Mouse (Mus musculus) heart, embryonic 12.5 days (tissue): ENCODE results near the gene Chpf. TPM values are rescaled to one million over a fixed set of nuclear protein-coding genes. Genes with fewer than 3 reads are reported as not detected.

Experiments
- ATAC-seq: fragments of 200-750 bp; cut with Nextera tagmentation; 2 replicates; pipeline ENCODE4 v1.8.0; 2017; ENCODE audit warnings: moderate TSS enrichment, moderate library complexity; ENCODE audit not compliant: insufficient number of reproducible peaks, low FRiP score
- H3K27ac ChIP-seq: fragments of 300-500 bp; sonication (generic); 2 replicates; pipeline ENCODE4 v1.5.1; 2016; ENCODE audit warnings: mild to moderate bottlenecking, moderate library complexity; ENCODE audit not compliant: poor library complexity, severe bottlenecking
- H3K27me3 ChIP-seq: fragments of 300-500 bp; sonication (generic); replicated peaks from 2 replicates; pipeline ENCODE4 v1.6.1; 2016; ENCODE audit warnings: mild to moderate bottlenecking, moderate library complexity
- H3K36me3 ChIP-seq: fragments of 300-500 bp; sonication (generic); 2 replicates; pipeline ENCODE4 v1.6.1; 2016; ENCODE audit warnings: mild to moderate bottlenecking, moderate library complexity
- H3K4me1 ChIP-seq: fragments of 300-500 bp; sonication (generic); replicated peaks from 2 replicates; pipeline ENCODE4 v1.6.1; 2016; ENCODE audit warnings: mild to moderate bottlenecking
- H3K4me2 ChIP-seq: fragments of 300-500 bp; sonication (generic); 2 replicates; pipeline ENCODE4 v1.6.1; 2016; ENCODE audit warnings: mild to moderate bottlenecking, moderate library complexity
- H3K4me3 ChIP-seq: fragments of 300-500 bp; sonication (generic); 2 replicates; pipeline ENCODE4 v1.5.1; 2016; ENCODE audit warnings: mild to moderate bottlenecking
- H3K9ac ChIP-seq: fragments of 300-500 bp; sonication (generic); 2 replicates; pipeline ENCODE4 v1.6.1; 2016; ENCODE audit warnings: mild to moderate bottlenecking, moderate library complexity
- H3K9me3 ChIP-seq: fragments of 300-500 bp; sonication (generic); replicated peaks from 2 replicates; pipeline ENCODE4 v1.6.1; 2016; ENCODE audit warnings: mild to moderate bottlenecking, moderate library complexity
- WGBS: fragments of 180-500 bp; shearing (Covaris S2); methylation state at CpG from one replicate; pipeline ENCODE4 v1.1.7; 2016; 5-methylcytosine and 5-hydroxymethylcytosine counted together
- polyA plus RNA-seq: library from polyadenylated mRNA; unstranded; fragments of >200 nt; fragmentation: Nextera tagmentation; extraction: Ambion mirVana; gene quantifications from 2 replicates; pipeline ENCODE4 v1.2.1, GENCODE M21; 2016

The Chpf gene
- polyA plus RNA-seq, 1 experiment from 2014 or later = 37.8 TPM

- H3K9ac ChIP-seq = no peak overlapping the region
- H3K4me3 ChIP-seq = no peak overlapping the region
- peaks cover 1% of the 10 kb centered on the region; the same call in 1 of the 2 replicates for H3K36me3 ChIP-seq
- no peak for ATAC-seq
- 40% methylated on average over 20 of the region's 20 CpGs for WGBS
- peak overlapping the region; percentile 99 for H3K27ac ChIP-seq
- no peaks in the 10 kb centered on the region for H3K27me3 ChIP-seq
- no peaks in the 10 kb centered on the region for H3K9me3 ChIP-seq
- H3K4me2 ChIP-seq = no peak overlapping the region; the same call in 1 of the 2 replicates
- peaks cover 62% of the 10 kb centered on the region for H3K4me1 ChIP-seq
Measured at GRCm38 (mm10) chr1:75509586-75509985, 30.5 kb upstream of the Chpf start.

DNA sequence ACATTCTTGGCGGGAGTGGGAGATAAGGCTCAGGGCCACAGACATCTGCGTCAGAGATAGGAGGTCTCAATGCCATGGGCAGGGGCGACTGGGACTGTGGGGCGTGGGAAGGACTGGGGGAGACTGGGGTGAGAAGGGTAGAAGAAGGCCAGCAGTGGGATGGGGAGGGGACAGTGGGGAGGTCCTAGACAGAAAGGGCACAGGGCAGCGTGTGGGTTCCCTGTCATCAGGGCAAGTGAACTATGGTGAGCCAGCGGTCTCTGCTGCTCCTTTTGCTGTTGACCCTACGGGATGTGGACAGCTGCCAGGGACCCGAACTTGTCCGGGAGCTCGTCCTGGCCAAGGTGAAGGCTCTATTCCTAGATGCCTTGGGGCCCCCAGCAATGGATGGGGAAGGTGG, 27.9 kb upstream of the Chpf start, which contains the start of gene Inha:
Gene Inha, plus strand, starts transcription at position 72 of the 400 bp plus-strand sequence.
- Histone ChIP-seq H3K9ac (peak within 1 kb of the TSS; percentile 96), H3K36me3 (peaks cover 23% of the 10 kb centered on the region), H3K4me2 (peak within 1 kb of the TSS; percentile 87), H3K4me3 (peak within 1 kb of the TSS; percentile 73), H3K9me3 (no peaks in the 10 kb centered on the region), H3K4me1 (peaks cover 69% of the 10 kb centered on the region), H3K27me3 (no peaks in the 10 kb centered on the region), H3K27ac (peak within 1 kb of the TSS; percentile 99)
- WGBS = 24% methylated on average over 10 of the region's 10 CpGs
- ATAC-seq = no peak

DNA sequence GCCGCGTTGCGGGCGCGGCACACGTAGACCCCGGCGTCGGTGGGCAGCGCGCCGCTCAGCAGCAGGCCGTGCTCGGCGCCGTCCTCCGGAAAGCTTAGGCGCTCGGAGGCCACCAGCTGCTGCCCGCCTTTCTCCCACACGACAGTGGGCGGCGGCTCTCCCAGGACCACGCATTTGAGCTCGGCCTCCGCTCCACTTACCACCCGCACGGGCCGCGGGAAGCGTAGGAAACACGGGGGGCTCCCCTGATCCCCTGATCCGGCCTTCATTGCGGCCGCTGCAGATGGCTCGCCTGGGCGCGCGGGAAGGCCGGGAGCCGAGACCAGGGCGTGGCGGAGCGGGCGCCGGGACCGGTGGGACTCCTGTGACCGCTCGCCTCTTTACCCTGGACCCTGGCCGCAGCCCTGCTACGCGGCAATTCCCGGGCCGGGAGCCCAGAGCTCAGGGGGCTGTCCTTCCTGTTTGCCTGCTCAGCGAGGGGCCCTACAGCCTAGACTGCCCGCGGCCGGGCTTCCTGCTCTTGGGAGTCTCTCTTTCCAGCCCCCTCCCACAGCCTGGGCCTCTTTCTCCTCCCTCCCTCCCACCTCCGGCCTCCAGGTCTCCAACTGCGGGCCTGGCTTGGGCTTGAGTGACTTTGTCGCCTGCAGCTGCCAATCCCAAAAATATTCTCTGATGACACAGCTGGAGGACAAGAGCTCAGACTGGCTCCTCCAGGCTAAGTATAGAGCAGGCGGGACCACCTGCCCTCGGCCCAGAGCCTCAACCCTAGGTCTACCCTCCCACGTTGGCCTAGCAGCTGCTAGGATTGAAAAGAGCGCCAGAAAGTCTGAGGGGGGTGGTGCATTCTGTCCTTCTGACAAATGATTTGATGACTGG, 27.1 kb upstream of the Chpf start, which contains the start of gene Obsl1:
Gene Obsl1, minus strand, starts transcription at position 497 of the 876 bp plus-strand sequence.
- Histone ChIP-seq H3K4me3 (peak within 1 kb of the TSS; percentile 73), H3K27ac (peak within 1 kb of the TSS; percentile 99), H3K4me2 (peak within 1 kb of the TSS; percentile 87), H3K36me3 (peaks cover 31% of the 10 kb centered on the region), H3K9ac (peak within 1 kb of the TSS; percentile 96), H3K4me1 (peaks cover 60% of the 10 kb centered on the region), H3K9me3 (no peaks in the 10 kb centered on the region), H3K27me3 (no peaks in the 10 kb centered on the region)
- WGBS = under 1% methylated on average over 65 of the region's 65 CpGs
- peak; percentile 90 for ATAC-seq

DNA sequence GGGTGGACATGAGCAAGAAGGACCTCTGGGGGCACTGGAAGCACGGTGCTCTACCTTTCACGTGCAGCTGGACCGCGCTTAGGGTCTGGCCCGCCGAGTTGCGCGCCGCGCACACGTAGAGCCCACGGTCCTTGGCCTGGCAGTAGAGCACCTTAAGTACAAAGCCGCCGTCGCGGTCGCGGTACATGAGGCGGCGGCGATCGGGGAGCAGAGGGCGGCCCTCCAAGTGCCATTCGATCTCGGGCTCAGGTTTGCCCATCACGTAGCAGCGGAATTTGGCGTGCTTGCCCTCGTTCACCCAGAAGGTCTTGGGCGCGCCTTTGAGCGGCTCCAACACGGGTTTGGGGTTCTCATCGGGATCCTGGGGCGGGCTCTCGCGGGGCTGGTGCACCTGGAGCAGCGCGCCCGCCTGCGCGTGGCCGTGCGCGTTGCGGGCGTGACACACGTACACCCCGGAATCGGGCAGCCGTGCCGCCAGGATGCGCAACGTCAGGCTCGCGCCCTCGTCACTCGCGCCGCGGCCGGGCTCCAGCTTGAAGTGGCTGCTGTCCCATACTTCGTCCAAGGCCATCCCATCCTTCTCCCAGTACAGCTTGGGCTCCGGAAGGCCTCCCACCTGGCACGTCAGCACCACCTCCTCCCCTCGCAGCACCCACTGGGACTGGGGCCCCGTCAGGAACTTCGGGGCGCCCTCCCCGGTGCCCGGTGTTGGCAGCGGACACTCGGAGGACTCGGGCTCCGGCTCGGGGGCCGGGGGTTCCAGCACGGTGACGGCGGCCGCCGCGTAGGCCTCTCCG, 26.2 kb upstream of the Chpf start:
- Histone ChIP-seq H3K9me3 (no peaks in the 10 kb centered on the region), H3K36me3 (peaks cover 40% of the 10 kb centered on the region), H3K4me1 (peaks cover 53% of the 10 kb centered on the region), H3K4me3 (peak overlapping the region; percentile 73), H3K27me3 (no peaks in the 10 kb centered on the region), H3K27ac (peak overlapping the region; percentile 99), H3K4me2 (peak overlapping the region; percentile 87), H3K9ac (peak overlapping the region; percentile 96)
- under 1% methylated on average over 83 of the region's 84 CpGs for WGBS
- peak; percentile 13; the same call in 1 of the 2 replicates for ATAC-seq

GRCm38 (mm10) chr1:75504256-75505045, 25.3 kb upstream of the Chpf start:
- H3K27ac ChIP-seq = 0 out of 2 replicates have a peak overlapping the region, but pooled peaks have one; percentile 41
- peaks cover 44% of the 10 kb centered on the region for H3K4me1 ChIP-seq
- H3K36me3 ChIP-seq = peaks cover 49% of the 10 kb centered on the region
- ATAC-seq = no peak
- 44% methylated on average over 9 of the region's 9 CpGs for WGBS
- H3K4me3 ChIP-seq = peak overlapping the region; percentile 73
- H3K4me2 ChIP-seq = peak overlapping the region; percentile 87
- peak overlapping the region; percentile 96 for H3K9ac ChIP-seq
- H3K27me3 ChIP-seq = no peaks in the 10 kb centered on the region
- H3K9me3 ChIP-seq = no peaks in the 10 kb centered on the region

DNA sequence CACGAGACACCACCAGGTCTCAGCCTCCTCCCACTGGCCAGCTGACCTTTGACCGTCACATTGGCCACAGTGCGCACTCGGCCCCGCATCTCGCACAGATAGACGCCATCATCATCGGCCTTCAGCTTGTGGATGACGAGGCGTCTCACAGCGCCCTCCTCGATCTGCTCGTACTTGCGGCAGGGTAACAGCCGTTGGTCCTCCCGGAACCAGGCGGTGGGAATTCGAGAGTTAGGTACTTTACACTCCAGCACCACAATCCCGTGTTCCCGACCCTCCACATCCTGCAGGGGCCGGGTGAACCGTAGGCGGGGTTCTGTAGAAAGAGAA, 24.5 kb upstream of the Chpf start:
- no peaks in the 10 kb centered on the region for H3K27me3 ChIP-seq
- peak overlapping the region; percentile 96 for H3K9ac ChIP-seq
- H3K27ac ChIP-seq = no peak overlapping the region
- peaks cover 40% of the 10 kb centered on the region for H3K4me1 ChIP-seq
- WGBS = 47% methylated on average over 23 of the region's 23 CpGs
- H3K9me3 ChIP-seq = no peaks in the 10 kb centered on the region
- ATAC-seq = no peak
- H3K4me3 ChIP-seq = peak overlapping the region; percentile 73
- peaks cover 57% of the 10 kb centered on the region for H3K36me3 ChIP-seq
- peak overlapping the region; percentile 87 for H3K4me2 ChIP-seq

GRCm38 (mm10) chr1:75502945-75503650, 24.0 kb upstream of the Chpf start:
- Histone ChIP-seq H3K9me3 (no peaks in the 10 kb centered on the region), H3K4me3 (peak overlapping the region; percentile 73), H3K9ac (peak overlapping the region; percentile 96), H3K27me3 (no peaks in the 10 kb centered on the region), H3K36me3 (peaks cover 62% of the 10 kb centered on the region), H3K4me2 (peak overlapping the region; percentile 87), H3K27ac (no peak overlapping the region), H3K4me1 (peaks cover 38% of the 10 kb centered on the region)
- WGBS = 78% methylated on average over 25 of the region's 25 CpGs
- no peak for ATAC-seq

GRCm38 (mm10) chr1:75501905-75502304, 22.8 kb upstream of the Chpf start:
- ATAC-seq = no peak
- H3K27ac ChIP-seq = no peak overlapping the region
- no peaks in the 10 kb centered on the region for H3K27me3 ChIP-seq
- H3K9me3 ChIP-seq = no peaks in the 10 kb centered on the region
- H3K9ac ChIP-seq = no peak overlapping the region
- 91% methylated on average over 9 of the region's 9 CpGs for WGBS
- H3K4me2 ChIP-seq = no peak overlapping the region
- no peak overlapping the region for H3K4me3 ChIP-seq
- H3K4me1 ChIP-seq = peaks cover 26% of the 10 kb centered on the region
- peaks cover 74% of the 10 kb centered on the region for H3K36me3 ChIP-seq

DNA sequence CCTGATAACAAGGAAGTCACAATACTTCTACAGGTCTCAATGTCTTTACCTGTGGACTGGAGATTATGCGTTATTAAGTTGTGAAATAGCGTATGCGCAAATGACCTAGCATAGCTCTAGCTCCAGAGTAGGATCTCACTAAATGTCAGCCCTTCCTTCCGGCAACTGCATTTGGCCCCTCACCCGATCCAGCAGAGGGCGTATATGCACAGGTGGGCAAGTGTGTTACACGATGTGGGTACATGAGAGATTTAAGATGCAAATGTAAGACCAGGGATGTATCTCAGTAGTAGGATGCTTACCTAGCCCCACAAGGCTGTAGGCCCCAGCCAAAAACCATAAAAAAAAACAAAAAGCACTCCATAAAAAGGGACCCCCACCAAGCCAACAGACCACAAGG, 20.3 kb upstream of the Chpf start:
- Histone ChIP-seq H3K4me3 (no peak overlapping the region), H3K4me1 (peaks cover 18% of the 10 kb centered on the region), H3K9me3 (no peaks in the 10 kb centered on the region), H3K36me3 (peaks cover 95% of the 10 kb centered on the region), H3K4me2 (no peak overlapping the region), H3K27me3 (no peaks in the 10 kb centered on the region), H3K9ac (no peak overlapping the region), H3K27ac (no peak overlapping the region)
- no peak for ATAC-seq
- 77% methylated on average over 7 of the region's 7 CpGs for WGBS

DNA sequence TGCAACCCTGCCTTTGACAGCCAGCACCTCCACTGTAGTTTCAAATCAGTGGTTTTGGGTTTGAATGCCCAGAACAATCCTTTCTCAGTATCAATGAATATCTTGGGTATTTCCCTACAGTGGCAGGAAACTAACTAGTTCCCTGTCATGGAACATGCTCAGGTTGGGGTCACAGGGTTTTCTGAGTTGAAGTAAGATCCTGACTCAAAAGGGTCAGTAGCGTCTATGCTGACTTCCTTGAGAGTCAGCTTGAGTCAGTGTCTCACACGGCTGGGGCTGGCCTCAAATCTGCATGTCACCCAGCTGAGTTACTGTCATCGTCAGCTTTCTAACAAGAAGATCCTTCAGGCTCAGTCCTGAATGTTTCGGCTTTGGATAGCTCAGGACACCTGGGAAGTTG, 19.8 kb upstream of the Chpf start:
- WGBS = 80% methylated on average over 4 of the region's 4 CpGs
- Histone ChIP-seq H3K27me3 (no peaks in the 10 kb centered on the region), H3K9me3 (no peaks in the 10 kb centered on the region), H3K36me3 (peaks cover 93% of the 10 kb centered on the region), H3K9ac (no peak overlapping the region), H3K27ac (no peak overlapping the region), H3K4me2 (no peak overlapping the region), H3K4me3 (no peak overlapping the region), H3K4me1 (peaks cover 13% of the 10 kb centered on the region)
- no peak for ATAC-seq
